Mouse (Mus musculus) hindbrain, postnatal 0 days (tissue): ENCODE measurements around the gene Il18. TPM values are rescaled to one million over a fixed set of nuclear protein-coding genes. Genes with fewer than 3 reads are reported as not detected.

Source experiments
- ATAC-seq: fragments of 200-750 bp; cut with Nextera tagmentation; 2 replicates; pipeline ENCODE4 v1.8.0; 2017; ENCODE audit warnings: mild to moderate bottlenecking, moderate TSS enrichment, moderate library complexity
- DNase-seq: peaks from one replicate; pipeline ENCODE4 v3.0.0-alpha.2; 2015; ENCODE audit warnings: low spot score
- H3K27ac ChIP-seq: fragments of 300-500 bp; sonication (generic); 2 replicates; pipeline ENCODE4 v1.5.1; 2014; ENCODE audit warnings: mild to moderate bottlenecking
- H3K27me3 ChIP-seq: fragments of 300-500 bp; sonication (generic); 2 replicates; pipeline ENCODE4 v1.6.1; 2014; ENCODE audit warnings: low read length, mixed read lengths; ENCODE audit not compliant: insufficient read depth
- H3K36me3 ChIP-seq: fragments of 300-500 bp; sonication (generic); 2 replicates; pipeline ENCODE4 v1.6.1; 2014; ENCODE audit warnings: low read length, mixed read lengths; ENCODE audit not compliant: insufficient read depth
- H3K4me1 ChIP-seq: fragments of 300-500 bp; sonication (generic); 2 replicates; pipeline ENCODE4 v1.6.1; 2014; ENCODE audit warnings: antibody characterized with exemption, low read length, mixed read lengths; ENCODE audit not compliant: insufficient read depth
- H3K4me2 ChIP-seq: fragments of 300-500 bp; sonication (generic); 2 replicates; pipeline ENCODE4 v1.6.1; 2014; ENCODE audit warnings: low read depth, mild to moderate bottlenecking, low read length, moderate library complexity, mixed read lengths
- H3K4me3 ChIP-seq: fragments of 300-500 bp; sonication (generic); 2 replicates; pipeline ENCODE4 v1.5.1; 2014; ENCODE audit warnings: low read length
- H3K9ac ChIP-seq: fragments of 300-500 bp; sonication (generic); replicated peaks from 2 replicates; pipeline ENCODE4 v1.6.1; 2014; ENCODE audit warnings: mild to moderate bottlenecking, low read length, moderate library complexity, mixed read lengths
- H3K9me3 ChIP-seq: fragments of 300-500 bp; sonication (generic); 2 replicates; pipeline ENCODE4 v1.6.1; 2016; ENCODE audit warnings: low read length, mixed read lengths
- CTCF ChIP-seq: IDR thresholded peaks from 2 replicates; pipeline ENCODE4 v1.5.1; 2016; ENCODE audit warnings: antibody characterized with exemption, control low read depth, low read depth
- WGBS: fragments of 180-500 bp; shearing (Covaris S2); extraction: QIAGEN DNeasy Blood & Tissue Kit; methylation state at CpG from one replicate; pipeline ENCODE4 v1.1.7; 2014; 5-methylcytosine and 5-hydroxymethylcytosine counted together
- polyA plus RNA-seq: library from polyadenylated mRNA; unstranded; fragments of >200 nt; fragmentation: Nextera tagmentation; extraction: Ambion mirVana; gene quantifications from 2 replicates; pipeline ENCODE4 v1.2.1, GENCODE M21; 2015
- total RNA-seq: library from RNA; depleted of rRNA; stranded (reverse); fragments of >200 nt; gene quantifications from 2 replicates; pipeline ENCODE4 v1.2.3, GENCODE M21; 2014

The Il18 gene
- total and polyA plus RNA-seq, 2 experiments from 2014 or later: 17.2 to 38.0 TPM

DNA sequence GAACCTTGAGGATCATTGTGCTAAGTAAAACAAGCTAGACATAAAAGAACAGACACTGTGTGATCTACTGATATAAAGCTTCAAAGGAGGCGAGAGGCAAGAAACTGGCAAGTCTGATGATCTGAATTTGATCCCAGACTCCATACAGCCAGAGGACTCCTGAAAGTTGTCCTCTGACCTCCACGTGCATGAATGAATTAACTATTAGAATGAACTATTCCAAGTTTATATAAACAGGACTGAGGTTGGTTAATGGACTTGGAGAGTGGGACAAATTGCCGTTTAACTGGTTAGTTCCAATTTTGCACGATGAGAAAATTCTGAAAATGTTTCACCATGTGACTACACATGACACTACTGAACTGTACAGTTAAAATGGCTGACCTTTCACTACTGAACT lies 5.7 kb upstream of the Il18 start:
- Histone ChIP-seq H3K36me3 (no peaks in the 10 kb centered on the region), H3K9me3 (no peaks in the 10 kb centered on the region), H3K4me3 (no peak overlapping the region), H3K27me3 (no peaks in the 10 kb centered on the region), H3K9ac (no peak overlapping the region), H3K4me1 (no peaks in the 10 kb centered on the region), H3K27ac (no peak overlapping the region), H3K4me2 (no peak overlapping the region)
- 89% methylated on average over 4 of the region's 4 CpGs for WGBS
- ATAC-seq (no peak), DNase-seq (no peak)
- TF ChIP-seq CTCF: no peak

DNA sequence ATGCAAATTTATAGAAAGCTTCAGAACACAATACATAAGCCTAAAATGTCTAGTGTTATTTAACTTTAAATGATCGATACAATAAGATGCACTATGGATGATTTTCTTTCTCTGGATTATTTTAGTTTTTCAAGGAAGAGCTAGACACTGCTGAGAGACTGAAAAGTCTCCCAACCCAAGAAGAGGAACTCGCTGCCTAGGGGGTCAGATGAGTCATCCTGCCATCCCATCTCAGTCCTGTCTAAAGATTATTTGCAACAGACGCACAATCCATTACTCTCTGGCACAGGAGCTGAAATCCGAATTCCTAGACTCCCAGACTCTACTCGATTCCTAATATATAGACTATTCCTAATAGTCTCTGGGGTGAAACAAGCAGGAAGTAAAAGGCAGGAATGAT lies 2.4 kb upstream of the Il18 start:
- no peak overlapping the region for H3K4me2 ChIP-seq
- H3K9ac ChIP-seq: no peak overlapping the region
- H3K9me3 ChIP-seq: no peaks in the 10 kb centered on the region
- DNase-seq: no peak
- TF ChIP-seq CTCF: no peak
- H3K27me3 ChIP-seq: no peaks in the 10 kb centered on the region
- H3K36me3 ChIP-seq: no peaks in the 10 kb centered on the region
- WGBS: 85% methylated on average over 5 of the region's 5 CpGs
- no peaks in the 10 kb centered on the region; the same call in 1 of the 2 replicates for H3K4me1 ChIP-seq
- no peak overlapping the region for H3K4me3 ChIP-seq
- no peak for ATAC-seq
- no peak overlapping the region for H3K27ac ChIP-seq

DNA sequence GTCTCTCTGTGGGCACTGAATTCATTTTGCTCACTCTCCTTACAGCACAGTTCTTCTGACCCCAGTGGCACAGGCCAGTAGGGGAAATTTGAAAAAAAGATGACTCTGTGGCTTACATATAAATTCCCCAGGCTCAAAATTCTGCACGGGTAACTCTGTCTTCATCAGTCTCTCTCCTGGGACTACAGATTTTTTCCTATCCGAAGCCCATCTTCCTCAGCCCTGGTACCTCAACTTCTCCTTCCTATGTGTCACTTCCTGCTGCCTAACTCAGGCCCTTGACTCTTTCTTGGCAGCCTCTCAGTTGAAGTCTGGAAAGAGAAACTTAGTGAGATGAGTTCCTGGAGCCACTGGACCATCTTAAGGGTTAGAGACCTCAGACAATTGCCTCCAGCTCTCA lies 1.1 kb upstream of the Il18 start:
- DNase-seq (no peak), ATAC-seq (no peak)
- Histone ChIP-seq H3K27me3 (no peaks in the 10 kb centered on the region), H3K9me3 (no peaks in the 10 kb centered on the region), H3K4me3 (no peak overlapping the region), H3K36me3 (no peaks in the 10 kb centered on the region), H3K4me2 (no peak overlapping the region), H3K4me1 (no peaks in the 10 kb centered on the region; the same call in 1 of the 2 replicates), H3K27ac (no peak overlapping the region; the same call in 1 of the 2 replicates), H3K9ac (no peak overlapping the region)
- no peak for TF ChIP-seq CTCF
- WGBS: 78% methylated on average over 2 of the region's 2 CpGs

DNA sequence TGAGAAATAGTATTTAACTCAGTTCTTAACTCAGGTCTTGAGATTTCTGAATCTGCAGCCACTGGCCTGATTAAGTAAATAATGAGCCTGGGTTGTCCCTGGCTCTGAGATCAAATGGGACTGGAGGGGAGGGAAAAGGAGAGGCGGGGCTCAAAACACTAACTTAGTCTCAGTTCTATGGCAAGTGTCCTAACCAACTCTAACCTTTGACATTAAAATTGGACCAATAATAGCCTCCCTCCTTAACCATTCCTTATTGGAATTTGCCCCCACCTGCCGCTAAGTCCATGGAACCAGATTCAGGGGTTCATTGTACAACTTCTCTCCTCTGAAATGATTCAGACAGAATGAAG lies 443 bp downstream of the Il18 start, which contains the start of gene Bco2:
Bco2 (minus strand) TSS at position 88 of the 353 bp plus-strand sequence.
- peak within 1 kb of the TSS; percentile 53 for H3K4me2 ChIP-seq
- ATAC-seq: peak; percentile 58; the same call in 1 of the 2 replicates
- H3K36me3 ChIP-seq: no peaks in the 10 kb centered on the region
- 17% methylated on average over 2 of the region's 2 CpGs for WGBS
- H3K9ac ChIP-seq: peak within 1 kb of the TSS; percentile 33; the same call in 1 of the 2 replicates
- TF ChIP-seq CTCF: no peak
- peak within 1 kb of the TSS; percentile 79 for H3K27ac ChIP-seq
- no peak for DNase-seq
- no peaks in the 10 kb centered on the region for H3K27me3 ChIP-seq
- no peaks in the 10 kb centered on the region for H3K9me3 ChIP-seq
- H3K4me1 ChIP-seq: no peaks in the 10 kb centered on the region; the same call in 1 of the 2 replicates
- peak within 1 kb of the TSS; percentile 27 for H3K4me3 ChIP-seq

DNA sequence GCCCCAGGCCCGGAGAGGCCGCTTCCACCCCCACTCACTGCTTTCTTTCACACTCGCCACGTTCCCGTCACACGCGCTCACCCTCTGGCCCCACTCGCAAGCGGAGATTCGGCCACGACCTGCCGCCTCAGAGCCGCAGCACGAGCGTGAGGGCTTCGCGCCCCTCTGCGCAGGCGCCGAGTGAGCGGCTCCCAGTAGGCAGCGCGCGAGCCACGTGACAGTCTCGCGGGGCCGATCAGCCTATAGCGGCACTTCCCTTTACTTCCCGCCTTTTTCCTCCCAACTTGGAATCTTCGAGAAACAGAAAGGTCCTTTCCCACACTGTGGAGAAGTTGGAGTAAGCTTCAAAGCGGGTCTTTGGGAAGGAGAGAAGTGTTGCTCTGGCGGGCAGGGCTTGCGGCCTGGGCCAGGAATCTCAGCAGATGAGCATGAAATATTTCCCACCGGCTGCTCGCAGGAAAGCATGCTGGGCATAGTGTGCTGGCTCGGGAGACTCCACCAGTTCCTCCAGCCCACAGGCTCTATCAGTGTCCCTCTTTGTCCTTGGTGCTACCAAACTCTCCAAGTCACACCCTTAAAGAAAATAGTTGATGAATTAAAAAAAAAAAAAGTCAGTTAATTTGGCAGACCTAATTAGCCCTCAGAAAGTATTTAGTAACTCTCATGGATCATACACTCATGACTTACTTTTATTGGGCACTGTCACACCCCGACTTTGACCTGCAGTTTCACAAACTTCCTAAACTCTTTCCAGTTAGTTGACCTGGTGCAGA lies 6.7 kb downstream of the Il18 start, which contains the start of gene Tex12:
Tex12 (minus strand) TSS at position 181 of the 773 bp plus-strand sequence.
- H3K36me3 ChIP-seq: no peaks in the 10 kb centered on the region
- no peak for TF ChIP-seq CTCF
- H3K9me3 ChIP-seq: no peaks in the 10 kb centered on the region
- 91% methylated on average over 38 of the region's 38 CpGs for WGBS
- no peaks in the 10 kb centered on the region for H3K27me3 ChIP-seq
- no peak within 1 kb of the TSS for H3K9ac ChIP-seq
- DNase-seq (no peak), ATAC-seq (no peak)
- no peaks in the 10 kb centered on the region for H3K4me1 ChIP-seq
- H3K4me3 ChIP-seq: no peak within 1 kb of the TSS
- no peak within 1 kb of the TSS for H3K27ac ChIP-seq
- no peak within 1 kb of the TSS for H3K4me2 ChIP-seq

DNA sequence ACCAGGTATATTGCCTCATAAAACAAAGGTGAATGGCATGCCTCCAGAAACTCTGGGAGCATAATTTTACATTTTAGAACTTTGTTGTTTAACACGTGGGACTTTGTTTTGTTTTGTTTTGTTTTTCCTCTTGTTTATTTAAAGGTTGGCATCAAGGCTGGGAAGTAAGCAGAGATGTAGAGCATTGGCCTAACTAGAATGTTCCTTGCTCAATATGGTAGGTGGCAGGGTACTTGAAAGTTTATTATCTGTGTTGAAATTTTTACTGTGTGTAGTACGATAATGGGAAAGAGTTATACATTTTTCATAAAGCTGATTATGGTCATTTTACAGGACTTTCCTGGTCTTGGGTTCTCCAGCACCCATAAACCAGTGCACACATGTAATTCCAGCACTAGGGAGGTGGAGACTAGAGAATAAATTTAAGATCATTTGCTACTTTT lies 7.3 kb downstream of the Il18 start:
- WGBS: 84% methylated on average over 2 of the region's 2 CpGs
- no peaks in the 10 kb centered on the region for H3K4me1 ChIP-seq
- no peak overlapping the region for H3K27ac ChIP-seq
- no peak overlapping the region for H3K9ac ChIP-seq
- H3K4me2 ChIP-seq: no peak overlapping the region
- TF ChIP-seq CTCF: no peak
- no peaks in the 10 kb centered on the region for H3K9me3 ChIP-seq
- no peak overlapping the region for H3K4me3 ChIP-seq
- no peaks in the 10 kb centered on the region for H3K27me3 ChIP-seq
- DNase-seq: no peak
- no peaks in the 10 kb centered on the region for H3K36me3 ChIP-seq
- ATAC-seq: no peak

DNA sequence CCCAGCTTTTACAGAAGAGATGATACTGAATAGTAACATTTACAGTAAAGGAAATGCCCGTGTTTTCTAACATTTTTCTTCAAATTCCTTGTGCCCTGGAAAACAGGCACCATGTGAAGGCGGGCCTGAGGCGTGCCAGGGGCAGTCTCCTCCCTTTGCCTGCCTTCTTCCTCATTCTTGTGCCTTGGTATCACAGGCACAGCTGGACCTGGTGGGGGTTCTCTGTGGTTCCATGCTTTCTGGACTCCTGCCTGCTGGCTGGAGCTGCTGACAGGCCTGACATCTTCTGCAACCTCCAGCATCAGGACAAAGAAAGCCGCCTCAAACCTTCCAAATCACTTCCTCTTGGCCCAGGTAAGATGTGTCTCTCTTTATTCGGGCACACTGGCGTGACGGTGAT lies 10.5 kb downstream of the Il18 start:
- Histone ChIP-seq H3K9ac (no peak overlapping the region), H3K4me1 (no peaks in the 10 kb centered on the region), H3K4me3 (no peak overlapping the region), H3K27me3 (no peaks in the 10 kb centered on the region), H3K9me3 (no peaks in the 10 kb centered on the region), H3K27ac (no peak overlapping the region), H3K4me2 (no peak overlapping the region), H3K36me3 (no peaks in the 10 kb centered on the region)
- 70% methylated on average over 7 of the region's 7 CpGs for WGBS
- TF ChIP-seq CTCF: no peak
- ATAC-seq (no peak), DNase-seq (peak; percentile 8)
